Mouse (Mus musculus): ENCODE results near the gene 4930558C23Rik. TPM values are rescaled to one million over a fixed set of nuclear protein-coding genes. Genes with fewer than 3 reads are reported as not detected.
"Not testable (repeated sequence)": the region's sequence is repeated elsewhere in the genome, so short reads cannot be mapped to it uniquely, and the experiment has no call there.

4930558C23Rik gene
- polyA plus RNA-seq (2012; ENCODE audit: insufficient read depth, insufficient read length, missing spikeins), result not detected in 2 replicates

GRCm38 (mm10) chr3:95402741-95403140, at the start of gene 4930558C23Rik:
TSS of gene 4930558C23Rik (minus strand) at chr3:95402841.
- Histone ChIP-seq H3K27ac (ENCODE audit: insufficient read depth, low read depth, low read length) (no peak within 1 kb of the TSS), H3K4me1 (ENCODE audit: control insufficient read depth, insufficient read depth, low read length) (peaks cover 2% of the 10 kb centered on the region; the same call in 1 of the 2 replicates), H3K4me3 (ENCODE audit: insufficient read depth, low read length) (no peak within 1 kb of the TSS)
- TF ChIP-seq CTCF (IDR thresholded peaks at IDR 0.05; ENCODE audit: low read depth, low read length) (no peak), POLR2A (IDR thresholded peaks at IDR 0.05; ENCODE audit: borderline replicate concordance, low read depth, low read length) (no peak)

GRCm38 (mm10) chr3:95450915-95451314, 48.3 kb upstream of the 4930558C23Rik start:
- Histone ChIP-seq H3K4me3 (ENCODE audit: insufficient read depth, low read length) (no peak overlapping the region), H3K27ac (ENCODE audit: insufficient read depth, low read depth, low read length) (no peak overlapping the region), H3K4me1 (ENCODE audit: control insufficient read depth, insufficient read depth, low read length) (0 out of 2 replicates have a peak, but pooled peaks cover 2% of the 10 kb centered on the region)
- TF ChIP-seq POLR2A (IDR thresholded peaks at IDR 0.05; ENCODE audit: borderline replicate concordance, low read depth, low read length), result no peak
- TF ChIP-seq CTCF (IDR thresholded peaks at IDR 0.05; ENCODE audit: low read depth, low read length), result no peak

- Histone ChIP-seq H3K4me1 (ENCODE audit: control insufficient read depth, insufficient read depth, low read length) (peaks cover 6% of the 10 kb centered on the region; the same call in 1 of the 2 replicates), H3K27ac (ENCODE audit: insufficient read depth, low read depth, low read length) (no peak overlapping the region), H3K4me3 (ENCODE audit: insufficient read depth, low read length) (no peak overlapping the region)
- TF ChIP-seq CTCF (IDR thresholded peaks at IDR 0.05; ENCODE audit: low read depth, low read length) (no peak), POLR2A (IDR thresholded peaks at IDR 0.05; ENCODE audit: borderline replicate concordance, low read depth, low read length) (no peak)
These were observed 47.8 kb upstream of the 4930558C23Rik start for GRCm38 (mm10) chr3:95450408-95450807.

GRCm38 (mm10) chr3:95445311-95445710, 42.7 kb upstream of the 4930558C23Rik start:
- Histone ChIP-seq H3K4me1 (ENCODE audit: control insufficient read depth, insufficient read depth, low read length) (peaks cover 20% of the 10 kb centered on the region; the same call in 1 of the 2 replicates), H3K4me3 (ENCODE audit: insufficient read depth, low read length) (no peak overlapping the region), H3K27ac (ENCODE audit: insufficient read depth, low read depth, low read length) (no peak overlapping the region)
- TF ChIP-seq CTCF (IDR thresholded peaks at IDR 0.05; ENCODE audit: low read depth, low read length) (no peak), POLR2A (IDR thresholded peaks at IDR 0.05; ENCODE audit: borderline replicate concordance, low read depth, low read length) (no peak)

GRCm38 (mm10) chr3:95442406-95443117, 39.9 kb upstream of the 4930558C23Rik start:
- Histone ChIP-seq H3K27ac (ENCODE audit: insufficient read depth, low read depth, low read length) (no peak overlapping the region), H3K4me1 (ENCODE audit: control insufficient read depth, insufficient read depth, low read length) (peaks cover 18% of the 10 kb centered on the region; the same call in 1 of the 2 replicates), H3K4me3 (ENCODE audit: insufficient read depth, low read length) (no peak overlapping the region)
- TF ChIP-seq CTCF (IDR thresholded peaks at IDR 0.05; ENCODE audit: low read depth, low read length), result no peak
- no peak for TF ChIP-seq POLR2A (IDR thresholded peaks at IDR 0.05; ENCODE audit: borderline replicate concordance, low read depth, low read length)

GRCm38 (mm10) chr3:95439670-95440069, 37.0 kb upstream of the 4930558C23Rik start:
- TF ChIP-seq POLR2A (IDR thresholded peaks at IDR 0.05; ENCODE audit: borderline replicate concordance, low read depth, low read length), result no peak
- TF ChIP-seq CTCF (IDR thresholded peaks at IDR 0.05; ENCODE audit: low read depth, low read length), result no peak
- peaks cover 11% of the 10 kb centered on the region for H3K4me1 ChIP-seq (ENCODE audit: control insufficient read depth, insufficient read depth, low read length)
- H3K4me3 ChIP-seq (ENCODE audit: insufficient read depth, low read length), result no peak overlapping the region
- H3K27ac ChIP-seq (ENCODE audit: insufficient read depth, low read depth, low read length), result no peak overlapping the region

GRCm38 (mm10) chr3:95438636-95439035, 36.0 kb upstream of the 4930558C23Rik start:
- H3K4me1 ChIP-seq (ENCODE audit: control insufficient read depth, insufficient read depth, low read length); H3K4me3 ChIP-seq (ENCODE audit: insufficient read depth, low read length); H3K27ac ChIP-seq (ENCODE audit: insufficient read depth, low read depth, low read length): not testable (repeated sequence)

GRCm38 (mm10) chr3:95435561-95435960, 32.9 kb upstream of the 4930558C23Rik start:
- no peak for TF ChIP-seq CTCF (IDR thresholded peaks at IDR 0.05; ENCODE audit: low read depth, low read length)
- no peak for TF ChIP-seq POLR2A (IDR thresholded peaks at IDR 0.05; ENCODE audit: borderline replicate concordance, low read depth, low read length)
- Histone ChIP-seq H3K4me1 (ENCODE audit: control insufficient read depth, insufficient read depth, low read length) (peaks cover 5% of the 10 kb centered on the region; the same call in 1 of the 2 replicates), H3K4me3 (ENCODE audit: insufficient read depth, low read length) (no peak overlapping the region), H3K27ac (ENCODE audit: insufficient read depth, low read depth, low read length) (no peak overlapping the region)

GRCm38 (mm10) chr3:95434983-95435370, 32.3 kb upstream of the 4930558C23Rik start:
- TF ChIP-seq POLR2A (IDR thresholded peaks at IDR 0.05; ENCODE audit: borderline replicate concordance, low read depth, low read length) (no peak), CTCF (IDR thresholded peaks at IDR 0.05; ENCODE audit: low read depth, low read length) (no peak)
- Histone ChIP-seq H3K27ac (ENCODE audit: insufficient read depth, low read depth, low read length) (no peak overlapping the region), H3K4me3 (ENCODE audit: insufficient read depth, low read length) (peak overlapping the region; percentile 78), H3K4me1 (ENCODE audit: control insufficient read depth, insufficient read depth, low read length) (peaks cover 5% of the 10 kb centered on the region; the same call in 1 of the 2 replicates)

GRCm38 (mm10) chr3:95434136-95434982, 31.7 kb upstream of the 4930558C23Rik start, which contains the start of gene Arnt:
TSS of gene Arnt (plus strand) at chr3:95434388.
- Histone ChIP-seq H3K4me3 (ENCODE audit: insufficient read depth, low read length) (peak within 1 kb of the TSS; percentile 78), H3K27ac (ENCODE audit: insufficient read depth, low read depth, low read length) (peak within 1 kb of the TSS; percentile 24), H3K4me1 (ENCODE audit: control insufficient read depth, insufficient read depth, low read length) (peaks cover 5% of the 10 kb centered on the region; the same call in 1 of the 2 replicates)
- TF ChIP-seq CTCF (IDR thresholded peaks at IDR 0.05; ENCODE audit: low read depth, low read length) (no peak), POLR2A (IDR thresholded peaks at IDR 0.05; ENCODE audit: borderline replicate concordance, low read depth, low read length) (no peak)
